Mouse (Mus musculus) liver, embryonic 14.5 days (tissue): ENCODE results near the gene Cmah. TPM values are rescaled to one million over a fixed set of nuclear protein-coding genes. Genes with fewer than 3 reads are reported as not detected.
"Not testable (repeated sequence)": the region's sequence is repeated elsewhere in the genome, so short reads cannot be mapped to it uniquely, and the experiment has no call there.

Source experiments
- ATAC-seq: fragments of 200-750 bp; cut with Nextera tagmentation; 2 replicates; pipeline ENCODE4 v1.8.0; 2017; ENCODE audit warnings: moderate number of reproducible peaks, mild to moderate bottlenecking, moderate library complexity; ENCODE audit not compliant: insufficient read depth
- DNase-seq, 3 experiments: peaks; one replicate each; pipeline ENCODE4 v3.0.0-alpha.2; 2012 to 2013; ENCODE audit warnings: low read depth in 3 of 3, low spot score in 3 of 3
- H3K27ac ChIP-seq: fragments of 300-500 bp; sonication (generic); 2 replicates; pipeline ENCODE4 v1.5.1; 2014; ENCODE audit warnings: moderate library complexity, mild to moderate bottlenecking, control low read depth, inconsistent platforms
- H3K27me3 ChIP-seq: fragments of 300-500 bp; sonication (generic); 2 replicates; pipeline ENCODE4 v1.6.1; 2014; ENCODE audit warnings: mild to moderate bottlenecking, low read length, moderate library complexity; ENCODE audit not compliant: control insufficient read depth, insufficient read depth
- H3K36me3 ChIP-seq: fragments of 300-500 bp; sonication (generic); replicated peaks from 2 replicates; pipeline ENCODE4 v1.6.1; 2014; ENCODE audit warnings: low read depth; ENCODE audit not compliant: control insufficient read depth, insufficient read depth
- H3K4me1 ChIP-seq, 2 experiments: fragments of 200-500 bp in 1 of 2; fragments of 300-500 bp in 1 of 2; sonication (generic) in 1 of 2; replicated peaks; 2 replicates each; pipeline ENCODE4 v1.6.1; 2012 to 2014; ENCODE audit warnings: antibody characterized with exemption in 1 of 2, inconsistent platforms in 1 of 2, low read length in 1 of 2; ENCODE audit not compliant: control insufficient read depth in 2 of 2, insufficient read depth in 2 of 2
- H3K4me2 ChIP-seq: fragments of 300-500 bp; sonication (generic); 2 replicates; pipeline ENCODE4 v1.6.1; 2014; ENCODE audit warnings: low read depth, mild to moderate bottlenecking, control low read depth, moderate library complexity
- H3K4me3 ChIP-seq, 2 experiments: fragments of 200-500 bp in 1 of 2; fragments of 300-500 bp in 1 of 2; sonication (generic) in 1 of 2; 2 replicates each; pipeline ENCODE4 v1.5.1; 2012 to 2014; ENCODE audit warnings: low read depth in 2 of 2, low read length in 2 of 2, mild to moderate bottlenecking in 2 of 2, control low read depth in 1 of 2, inconsistent platforms in 1 of 2, moderate library complexity in 1 of 2; ENCODE audit not compliant: insufficient read depth in 1 of 2
- H3K9ac ChIP-seq: fragments of 300-500 bp; sonication (generic); replicated peaks from 2 replicates; pipeline ENCODE4 v1.6.1; 2014; ENCODE audit warnings: mild to moderate bottlenecking, control low read depth, moderate library complexity
- H3K9me3 ChIP-seq: fragments of 300-500 bp; sonication (generic); 2 replicates; pipeline ENCODE4 v1.6.1; 2016; ENCODE audit warnings: low read length, mixed read lengths; ENCODE audit not compliant: control insufficient read depth
- CTCF ChIP-seq: IDR thresholded peaks from 2 replicates; pipeline ENCODE4 v1.5.1; 2016; ENCODE audit warnings: antibody characterized with exemption, low read depth, control low read depth
- EP300 ChIP-seq: IDR thresholded peaks from 2 replicates; pipeline ENCODE4 v1.6.1; 2016; ENCODE audit warnings: antibody characterized with exemption, low read depth
- WGBS: fragments of 180-500 bp; shearing (Covaris S2); extraction: QIAGEN DNeasy Blood & Tissue Kit; methylation state at CpG from one replicate; pipeline ENCODE4 v1.1.7; 2014; ENCODE audit not compliant: insufficient replicate concordance; 5-methylcytosine and 5-hydroxymethylcytosine counted together
- polyA plus RNA-seq, 2 experiments: library from polyadenylated mRNA; depleted of rRNA in 1 of 2; stranded (reverse) in 1 of 2; unstranded in 1 of 2; fragments of >200 nt; fragmentation: Nextera tagmentation in 1 of 2; extraction: Ambion mirVana in 1 of 2; gene quantifications; 2 replicates each; pipeline versions ENCODE4 v1.2.1 to v1.2.3; 2012 to 2014

Gene Cmah
- polyA plus RNA-seq, 2 experiments: 0.42 to 0.46 TPM

- 70% methylated on average over 6 of the region's 6 CpGs for WGBS
- H3K27me3 ChIP-seq: no peaks in the 10 kb centered on the region
- no peak for DNase-seq
- no peak overlapping the region for H3K4me3 ChIP-seq
- no peak for TF ChIP-seq EP300
- TF ChIP-seq CTCF: no peak
- ATAC-seq: no peak
- H3K9ac ChIP-seq: no peak overlapping the region
- no peak overlapping the region for H3K4me2 ChIP-seq
- no peaks in the 10 kb centered on the region for H3K36me3 ChIP-seq
- no peak overlapping the region for H3K27ac ChIP-seq
- no peaks in the 10 kb centered on the region for H3K9me3 ChIP-seq
- H3K4me1 ChIP-seq: no peaks in the 10 kb centered on the region
Observed at GRCm38 (mm10) chr13:24365191-24365590, 38.0 kb downstream of the Cmah start.

- WGBS: 63% methylated on average over 7 of the region's 7 CpGs
- Histone ChIP-seq H3K36me3 (no peaks in the 10 kb centered on the region), H3K4me2 (no peak overlapping the region), H3K27me3 (no peaks in the 10 kb centered on the region), H3K27ac (no peak overlapping the region), H3K9me3 (no peaks in the 10 kb centered on the region), H3K4me3 (no peak overlapping the region), H3K9ac (no peak overlapping the region), H3K4me1 (peaks cover 0 to 5% of the 10 kb centered on the region in 2 experiments; a peak in 1 of 4 replicates)
- TF ChIP-seq EP300 (no peak), CTCF (no peak)
- ATAC-seq: no peak
- no peak for DNase-seq
Observed at GRCm38 (mm10) chr13:24372893-24373599, 45.8 kb downstream of the Cmah start.

GRCm38 (mm10) chr13:24374606-24375005 lies 47.4 kb downstream of the Cmah start:
- WGBS: 47% methylated on average over 6 of the region's 6 CpGs
- DNase-seq, H3K4me1 ChIP-seq, H3K27me3 ChIP-seq, H3K4me2 ChIP-seq, H3K9me3 ChIP-seq, ATAC-seq, H3K9ac ChIP-seq, H3K27ac ChIP-seq, H3K36me3 ChIP-seq, H3K4me3 ChIP-seq: not testable (repeated sequence)

- no peak overlapping the region for H3K9ac ChIP-seq
- no peak for TF ChIP-seq CTCF
- no peak for TF ChIP-seq EP300
- H3K27ac ChIP-seq: no peak overlapping the region
- no peak for DNase-seq
- H3K27me3 ChIP-seq: no peaks in the 10 kb centered on the region
- 17% methylated on average over 7 of the region's 7 CpGs for WGBS
- H3K4me2 ChIP-seq: no peak overlapping the region
- no peak overlapping the region for H3K4me3 ChIP-seq
- no peaks in the 10 kb centered on the region for H3K36me3 ChIP-seq
- ATAC-seq: no peak
- peaks cover 0 to 5% of the 10 kb centered on the region in 2 experiments; a peak in 2 of 4 replicates for H3K4me1 ChIP-seq
- H3K9me3 ChIP-seq: no peaks in the 10 kb centered on the region
Observed at GRCm38 (mm10) chr13:24375320-24376203, 48.4 kb downstream of the Cmah start.

- H3K9ac ChIP-seq: no peak overlapping the region
Observed at GRCm38 (mm10) chr13:24380713-24381112, 53.5 kb downstream of the Cmah start.

More at GRCm38 (mm10) chr13:24380713-24381112, 53.5 kb downstream of the Cmah start:
- DNase-seq (no peak), ATAC-seq (no peak)
- TF ChIP-seq CTCF (no peak), EP300 (no peak)
- Histone ChIP-seq H3K27me3 (no peaks in the 10 kb centered on the region), H3K27ac (no peak overlapping the region), H3K4me1 (peaks cover 0 to 2% of the 10 kb centered on the region in 2 experiments; a peak in 2 of 4 replicates), H3K36me3 (no peaks in the 10 kb centered on the region), H3K4me3 (no peak overlapping the region), H3K4me2 (no peak overlapping the region), H3K9me3 (no peaks in the 10 kb centered on the region)
- 22% methylated on average over 6 of the region's 6 CpGs for WGBS
